Mouse (Mus musculus): ENCODE measurements at regions not wholly inside any gene's neighbourhood (a gene's known extent, or its start where the extent isn't known, plus 50 kb on each side); places are given as distances from the start of the nearest gene placed in this dataset.

GRCm38 (mm10) chr1:190591621-190592020 lies 319.9 kb downstream of the Rps6kc1 start:
- TF ChIP-seq POLR2A (IDR thresholded peaks at IDR 0.05; ENCODE audit: low read depth, low read length) (no peak), CTCF (IDR thresholded peaks at IDR 0.05; ENCODE audit: extremely low read depth, insufficient read length, insufficient replicate concordance, low read depth, low read length) (no peak)
- 93% methylated on average over 7 of the region's 7 CpGs for WGBS
- H3K27me3 ChIP-seq (ENCODE audit: control insufficient read depth, insufficient read depth, low read length): no peaks in the 10 kb centered on the region
- no peak overlapping the region for H3K27ac ChIP-seq (ENCODE audit: insufficient read depth, low read depth, low read length)
- no peaks in the 10 kb centered on the region for H3K4me1 ChIP-seq (ENCODE audit: control insufficient read depth, insufficient read depth, insufficient read length, low read length)
- no peak overlapping the region for H3K4me3 ChIP-seq (ENCODE audit: low read depth, low read length)
- H3K36me3 ChIP-seq (ENCODE audit: control insufficient read depth, insufficient read depth, low read length): no peaks in the 10 kb centered on the region

GRCm38 (mm10) chr1:190589586-190589985 lies 322.0 kb downstream of the Rps6kc1 start:
- no peak overlapping the region for H3K27ac ChIP-seq (ENCODE audit: insufficient read depth, low read depth, low read length)
- H3K27me3 ChIP-seq (ENCODE audit: control insufficient read depth, insufficient read depth, low read length): no peaks in the 10 kb centered on the region
- no peaks in the 10 kb centered on the region for H3K36me3 ChIP-seq (ENCODE audit: control insufficient read depth, insufficient read depth, low read length)
- H3K4me3 ChIP-seq (ENCODE audit: low read depth, low read length): no peak overlapping the region
- TF ChIP-seq CTCF (IDR thresholded peaks at IDR 0.05; ENCODE audit: extremely low read depth, insufficient read length, insufficient replicate concordance, low read depth, low read length) (no peak), POLR2A (IDR thresholded peaks at IDR 0.05; ENCODE audit: low read depth, low read length) (no peak)
- 13% methylated on average over 2 of the region's 2 CpGs for WGBS
- no peaks in the 10 kb centered on the region for H3K4me1 ChIP-seq (ENCODE audit: control insufficient read depth, insufficient read depth, insufficient read length, low read length)

GRCm38 (mm10) chr1:190583272-190583671 lies 328.3 kb downstream of the Rps6kc1 start:
- TF ChIP-seq POLR2A (IDR thresholded peaks at IDR 0.05; ENCODE audit: low read depth, low read length): no peak
- no peak for TF ChIP-seq CTCF (IDR thresholded peaks at IDR 0.05; ENCODE audit: extremely low read depth, insufficient read length, insufficient replicate concordance, low read depth, low read length)
- 73% methylated on average over 6 of the region's 6 CpGs for WGBS
- H3K4me1 ChIP-seq (ENCODE audit: control insufficient read depth, insufficient read depth, insufficient read length, low read length): no peaks in the 10 kb centered on the region
- no peak overlapping the region for H3K27ac ChIP-seq (ENCODE audit: insufficient read depth, low read depth, low read length)
- H3K27me3 ChIP-seq (ENCODE audit: control insufficient read depth, insufficient read depth, low read length): no peaks in the 10 kb centered on the region
- H3K36me3 ChIP-seq (ENCODE audit: control insufficient read depth, insufficient read depth, low read length): no peaks in the 10 kb centered on the region
- H3K4me3 ChIP-seq (ENCODE audit: low read depth, low read length): no peak overlapping the region

- no peaks in the 10 kb centered on the region for H3K4me1 ChIP-seq (ENCODE audit: control insufficient read depth, insufficient read depth, insufficient read length, low read length)
- no peaks in the 10 kb centered on the region for H3K27me3 ChIP-seq (ENCODE audit: control insufficient read depth, insufficient read depth, low read length)
- WGBS: 73% methylated on average over 1 of the region's 1 CpGs
- H3K27ac ChIP-seq (ENCODE audit: insufficient read depth, low read depth, low read length): no peak overlapping the region
- TF ChIP-seq POLR2A (IDR thresholded peaks at IDR 0.05; ENCODE audit: low read depth, low read length) (no peak), CTCF (IDR thresholded peaks at IDR 0.05; ENCODE audit: extremely low read depth, insufficient read length, insufficient replicate concordance, low read depth, low read length) (no peak)
- H3K4me3 ChIP-seq (ENCODE audit: low read depth, low read length): no peak overlapping the region
- no peaks in the 10 kb centered on the region for H3K36me3 ChIP-seq (ENCODE audit: control insufficient read depth, insufficient read depth, low read length)
Observed at GRCm38 (mm10) chr1:190580653-190581052, 330.9 kb downstream of the Rps6kc1 start.

GRCm38 (mm10) chr1:190570981-190571380 lies 340.6 kb downstream of the Rps6kc1 start:
- TF ChIP-seq POLR2A (IDR thresholded peaks at IDR 0.05; ENCODE audit: low read depth, low read length): no peak
- no peak for TF ChIP-seq CTCF (IDR thresholded peaks at IDR 0.05; ENCODE audit: extremely low read depth, insufficient read length, insufficient replicate concordance, low read depth, low read length)
- H3K27me3 ChIP-seq (ENCODE audit: control insufficient read depth, insufficient read depth, low read length): no peaks in the 10 kb centered on the region
- H3K4me3 ChIP-seq (ENCODE audit: low read depth, low read length): no peak overlapping the region
- H3K27ac ChIP-seq (ENCODE audit: insufficient read depth, low read depth, low read length): no peak overlapping the region
- 36% methylated on average over 4 of the region's 4 CpGs for WGBS
- H3K36me3 ChIP-seq (ENCODE audit: control insufficient read depth, insufficient read depth, low read length): no peaks in the 10 kb centered on the region
- H3K4me1 ChIP-seq (ENCODE audit: control insufficient read depth, insufficient read depth, insufficient read length, low read length): no peaks in the 10 kb centered on the region

- Histone ChIP-seq H3K27ac (ENCODE audit: insufficient read depth, low read depth, low read length) (no peak overlapping the region), H3K27me3 (ENCODE audit: control insufficient read depth, insufficient read depth, low read length) (no peaks in the 10 kb centered on the region), H3K4me1 (ENCODE audit: control insufficient read depth, insufficient read depth, insufficient read length, low read length) (no peaks in the 10 kb centered on the region), H3K4me3 (ENCODE audit: low read depth, low read length) (no peak overlapping the region), H3K36me3 (ENCODE audit: control insufficient read depth, insufficient read depth, low read length) (no peaks in the 10 kb centered on the region)
- TF ChIP-seq CTCF (IDR thresholded peaks at IDR 0.05; ENCODE audit: extremely low read depth, insufficient read length, insufficient replicate concordance, low read depth, low read length): no peak
- no peak for TF ChIP-seq POLR2A (IDR thresholded peaks at IDR 0.05; ENCODE audit: low read depth, low read length)
- 67% methylated on average over 10 of the region's 10 CpGs for WGBS
Observed at GRCm38 (mm10) chr1:190570563-190570962, 341.0 kb downstream of the Rps6kc1 start.

- TF ChIP-seq POLR2A (IDR thresholded peaks at IDR 0.05; ENCODE audit: low read depth, low read length) (no peak), CTCF (IDR thresholded peaks at IDR 0.05; ENCODE audit: extremely low read depth, insufficient read length, insufficient replicate concordance, low read depth, low read length) (no peak)
- H3K4me3 ChIP-seq (ENCODE audit: low read depth, low read length): no peak overlapping the region
- no peaks in the 10 kb centered on the region for H3K27me3 ChIP-seq (ENCODE audit: control insufficient read depth, insufficient read depth, low read length)
- WGBS: 80% methylated on average over 7 of the region's 7 CpGs
- H3K27ac ChIP-seq (ENCODE audit: insufficient read depth, low read depth, low read length): no peak overlapping the region
- no peaks in the 10 kb centered on the region for H3K4me1 ChIP-seq (ENCODE audit: control insufficient read depth, insufficient read depth, insufficient read length, low read length)
- no peaks in the 10 kb centered on the region for H3K36me3 ChIP-seq (ENCODE audit: control insufficient read depth, insufficient read depth, low read length)
Observed at GRCm38 (mm10) chr1:190566744-190567143, 344.8 kb downstream of the Rps6kc1 start.
